Mouse (Mus musculus) forebrain, embryonic 12.5 days (tissue): ENCODE data around the gene Hsd17b3. TPM values are rescaled to one million over a fixed set of nuclear protein-coding genes. Genes with fewer than 3 reads are reported as not detected.

Experiments used
- ATAC-seq: fragments of 200-750 bp; cut with Nextera tagmentation; 2 replicates; pipeline ENCODE4 v1.8.0; 2017; ENCODE audit warnings: moderate TSS enrichment; ENCODE audit not compliant: low FRiP score
- H3K27ac ChIP-seq: fragments of 300-500 bp; sonication (generic); 2 replicates; pipeline ENCODE4 v1.5.1; 2016; ENCODE audit warnings: mild to moderate bottlenecking
- H3K27me3 ChIP-seq: fragments of 300-500 bp; sonication (generic); 2 replicates; pipeline ENCODE4 v1.6.1; 2016; ENCODE audit warnings: mild to moderate bottlenecking
- H3K36me3 ChIP-seq: fragments of 300-500 bp; sonication (generic); replicated peaks from 2 replicates; pipeline ENCODE4 v1.6.1; 2016; ENCODE audit warnings: mild to moderate bottlenecking
- H3K4me1 ChIP-seq: fragments of 300-500 bp; sonication (generic); 2 replicates; pipeline ENCODE4 v1.6.1; 2016
- H3K4me2 ChIP-seq: fragments of 300-500 bp; sonication (generic); 2 replicates; pipeline ENCODE4 v1.6.1; 2016; ENCODE audit warnings: mild to moderate bottlenecking, moderate library complexity
- H3K4me3 ChIP-seq: fragments of 300-500 bp; sonication (generic); replicated peaks from 2 replicates; pipeline ENCODE4 v1.5.1; 2016; ENCODE audit warnings: mild to moderate bottlenecking
- H3K9ac ChIP-seq: fragments of 300-500 bp; sonication (generic); 2 replicates; pipeline ENCODE4 v1.6.1; 2016; ENCODE audit warnings: mild to moderate bottlenecking
- H3K9me3 ChIP-seq: fragments of 300-500 bp; sonication (generic); 2 replicates; pipeline ENCODE4 v1.6.1; 2016
- WGBS: fragments of 180-500 bp; shearing (Covaris S2); methylation state at CpG from one replicate; pipeline ENCODE4 v1.1.7; 2016; 5-methylcytosine and 5-hydroxymethylcytosine counted together
- polyA plus RNA-seq: library from polyadenylated mRNA; unstranded; fragments of >200 nt; fragmentation: Nextera tagmentation; extraction: Ambion mirVana; gene quantifications from 2 replicates; pipeline ENCODE4 v1.2.1, GENCODE M21; 2016

Hsd17b3 gene
- polyA plus RNA-seq, 1 experiment from 2014 or later: not detected

GRCm38 (mm10) chr13:64035036-64035435 is 54.0 kb downstream of the Hsd17b3 start:
- no peaks in the 10 kb centered on the region for H3K9me3 ChIP-seq
- H3K4me2 ChIP-seq: no peak overlapping the region
- H3K4me3 ChIP-seq: no peak overlapping the region
- no peaks in the 10 kb centered on the region for H3K36me3 ChIP-seq
- ATAC-seq: no peak
- no peak overlapping the region for H3K9ac ChIP-seq
- peaks cover 6% of the 10 kb centered on the region; the same call in 1 of the 2 replicates for H3K4me1 ChIP-seq
- peaks cover 34% of the 10 kb centered on the region for H3K27me3 ChIP-seq
- no peak overlapping the region for H3K27ac ChIP-seq
- WGBS: 15% methylated on average over 8 of the region's 8 CpGs

- Histone ChIP-seq H3K36me3 (no peaks in the 10 kb centered on the region), H3K4me3 (no peak overlapping the region), H3K4me1 (peaks cover 6% of the 10 kb centered on the region; the same call in 1 of the 2 replicates), H3K4me2 (no peak overlapping the region), H3K27ac (no peak overlapping the region), H3K9ac (no peak overlapping the region), H3K9me3 (no peaks in the 10 kb centered on the region), H3K27me3 (peaks cover 31% of the 10 kb centered on the region)
- no peak for ATAC-seq
- WGBS: 93% methylated on average over 6 of the region's 6 CpGs
Observed at GRCm38 (mm10) chr13:64033921-64034320, 55.1 kb downstream of the Hsd17b3 start.

- Histone ChIP-seq H3K4me3 (no peak overlapping the region), H3K36me3 (no peaks in the 10 kb centered on the region), H3K27me3 (peaks cover 27% of the 10 kb centered on the region), H3K9me3 (no peaks in the 10 kb centered on the region), H3K4me1 (peaks cover 6% of the 10 kb centered on the region; the same call in 1 of the 2 replicates), H3K9ac (no peak overlapping the region), H3K4me2 (no peak overlapping the region), H3K27ac (no peak overlapping the region)
- WGBS: 88% methylated on average over 4 of the region's 4 CpGs
- ATAC-seq: no peak
Observed at GRCm38 (mm10) chr13:64033181-64033580, 55.8 kb downstream of the Hsd17b3 start.

GRCm38 (mm10) chr13:64031254-64031653 is 57.8 kb downstream of the Hsd17b3 start:
- Histone ChIP-seq H3K9ac (no peak overlapping the region), H3K4me2 (no peak overlapping the region), H3K27me3 (peaks cover 18% of the 10 kb centered on the region), H3K27ac (no peak overlapping the region), H3K4me3 (no peak overlapping the region), H3K4me1 (peaks cover 6% of the 10 kb centered on the region; the same call in 1 of the 2 replicates), H3K9me3 (no peaks in the 10 kb centered on the region), H3K36me3 (no peaks in the 10 kb centered on the region)
- ATAC-seq: no peak
- 72% methylated on average over 4 of the region's 4 CpGs for WGBS

GRCm38 (mm10) chr13:64030792-64031191 is 58.2 kb downstream of the Hsd17b3 start:
- H3K4me1 ChIP-seq: peaks cover 6% of the 10 kb centered on the region; the same call in 1 of the 2 replicates
- H3K9ac ChIP-seq: no peak overlapping the region
- H3K36me3 ChIP-seq: no peaks in the 10 kb centered on the region
- WGBS: 95% methylated on average over 1 of the region's 1 CpGs
- H3K27me3 ChIP-seq: peaks cover 18% of the 10 kb centered on the region
- no peak overlapping the region for H3K27ac ChIP-seq
- H3K9me3 ChIP-seq: no peaks in the 10 kb centered on the region
- no peak for ATAC-seq
- H3K4me2 ChIP-seq: no peak overlapping the region
- no peak overlapping the region for H3K4me3 ChIP-seq

GRCm38 (mm10) chr13:64024803-64025202 is 64.2 kb downstream of the Hsd17b3 start:
- no peak overlapping the region for H3K4me3 ChIP-seq
- no peak overlapping the region for H3K9ac ChIP-seq
- ATAC-seq: no peak
- no peaks in the 10 kb centered on the region for H3K27me3 ChIP-seq
- no peak overlapping the region for H3K4me2 ChIP-seq
- H3K27ac ChIP-seq: no peak overlapping the region
- 86% methylated on average over 4 of the region's 4 CpGs for WGBS
- H3K36me3 ChIP-seq: no peaks in the 10 kb centered on the region
- no peaks in the 10 kb centered on the region for H3K9me3 ChIP-seq
- peaks cover 10% of the 10 kb centered on the region for H3K4me1 ChIP-seq

GRCm38 (mm10) chr13:64022786-64023468 is 66.1 kb downstream of the Hsd17b3 start:
- Histone ChIP-seq H3K27me3 (no peaks in the 10 kb centered on the region), H3K27ac (no peak overlapping the region), H3K4me2 (no peak overlapping the region), H3K4me1 (peaks cover 10% of the 10 kb centered on the region), H3K4me3 (no peak overlapping the region), H3K36me3 (no peaks in the 10 kb centered on the region), H3K9ac (no peak overlapping the region), H3K9me3 (no peaks in the 10 kb centered on the region)
- WGBS: 88% methylated on average over 15 of the region's 15 CpGs
- no peak for ATAC-seq

GRCm38 (mm10) chr13:64020902-64021311 is 68.1 kb downstream of the Hsd17b3 start:
- H3K4me2 ChIP-seq: no peak overlapping the region
- peak; percentile 94 for ATAC-seq
- no peaks in the 10 kb centered on the region for H3K9me3 ChIP-seq
- H3K27ac ChIP-seq: peak overlapping the region; percentile 47
- peaks cover 10% of the 10 kb centered on the region for H3K4me1 ChIP-seq
- H3K9ac ChIP-seq: no peak overlapping the region
- no peaks in the 10 kb centered on the region for H3K36me3 ChIP-seq
- H3K4me3 ChIP-seq: no peak overlapping the region
- no peaks in the 10 kb centered on the region for H3K27me3 ChIP-seq
- 44% methylated on average over 7 of the region's 7 CpGs for WGBS

GRCm38 (mm10) chr13:64018586-64019141 is 70.4 kb downstream of the Hsd17b3 start:
- no peaks in the 10 kb centered on the region for H3K27me3 ChIP-seq
- no peak overlapping the region for H3K4me3 ChIP-seq
- H3K27ac ChIP-seq: no peak overlapping the region
- H3K9ac ChIP-seq: no peak overlapping the region
- H3K4me2 ChIP-seq: no peak overlapping the region
- H3K9me3 ChIP-seq: no peaks in the 10 kb centered on the region
- H3K4me1 ChIP-seq: peaks cover 10% of the 10 kb centered on the region
- WGBS: 90% methylated on average over 10 of the region's 10 CpGs
- no peak for ATAC-seq
- no peaks in the 10 kb centered on the region for H3K36me3 ChIP-seq

GRCm38 (mm10) chr13:64016048-64016447 is 73.0 kb downstream of the Hsd17b3 start:
- WGBS: 80% methylated on average over 4 of the region's 4 CpGs
- peaks cover 8% of the 10 kb centered on the region; the same call in 1 of the 2 replicates for H3K27me3 ChIP-seq
- no peaks in the 10 kb centered on the region for H3K36me3 ChIP-seq
- no peak overlapping the region for H3K4me3 ChIP-seq
- H3K4me2 ChIP-seq: no peak overlapping the region
- H3K27ac ChIP-seq: no peak overlapping the region
- H3K4me1 ChIP-seq: peaks cover 8% of the 10 kb centered on the region
- H3K9me3 ChIP-seq: no peaks in the 10 kb centered on the region
- no peak overlapping the region for H3K9ac ChIP-seq
- ATAC-seq: no peak

GRCm38 (mm10) chr13:64011157-64011556 is 77.9 kb downstream of the Hsd17b3 start:
- 95% methylated on average over 4 of the region's 4 CpGs for WGBS
- no peak for ATAC-seq
- no peaks in the 10 kb centered on the region for H3K4me1 ChIP-seq

More at GRCm38 (mm10) chr13:64011157-64011556, 77.9 kb downstream of the Hsd17b3 start:
- Histone ChIP-seq H3K27me3 (peaks cover 8% of the 10 kb centered on the region; the same call in 1 of the 2 replicates), H3K27ac (no peak overlapping the region), H3K36me3 (no peaks in the 10 kb centered on the region), H3K4me3 (no peak overlapping the region), H3K9ac (no peak overlapping the region), H3K9me3 (no peaks in the 10 kb centered on the region), H3K4me2 (no peak overlapping the region)
